Mouse (Mus musculus) heart, postnatal 0 days (tissue): ENCODE results near the gene Htra2. TPM values are rescaled to one million over a fixed set of nuclear protein-coding genes. Genes with fewer than 3 reads are reported as not detected.
A peak's percentile ranks its signal among the peaks of the same experiment; 100 is the strongest.

Experiments used
- ATAC-seq: fragments of 200-750 bp; cut with Nextera tagmentation; 2 replicates; pipeline ENCODE4 v1.8.0; 2017; ENCODE audit warnings: low read depth, moderate number of reproducible peaks, moderate library complexity; ENCODE audit not compliant: insufficient read depth
- DNase-seq: peaks from one replicate; pipeline ENCODE4 v3.0.0-alpha.2; 2016; ENCODE audit warnings: low spot score
- H3K27ac ChIP-seq: fragments of 300-500 bp; sonication (generic); 2 replicates; pipeline ENCODE4 v1.5.1; 2014; ENCODE audit warnings: low read depth, mild to moderate bottlenecking
- H3K27me3 ChIP-seq: fragments of 300-500 bp; sonication (generic); 2 replicates; pipeline ENCODE4 v1.6.1; 2014; ENCODE audit warnings: low read length, mixed read lengths; ENCODE audit not compliant: control insufficient read depth, insufficient read depth
- H3K36me3 ChIP-seq: fragments of 300-500 bp; sonication (generic); replicated peaks from 2 replicates; pipeline ENCODE4 v1.6.1; 2014; ENCODE audit warnings: low read length, mixed read lengths; ENCODE audit not compliant: control insufficient read depth, insufficient read depth
- H3K4me1 ChIP-seq: fragments of 300-500 bp; sonication (generic); 2 replicates; pipeline ENCODE4 v1.6.1; 2014; ENCODE audit warnings: antibody characterized with exemption; ENCODE audit not compliant: control insufficient read depth, insufficient read depth
- H3K4me2 ChIP-seq: fragments of 300-500 bp; sonication (generic); 2 replicates; pipeline ENCODE4 v1.6.1; 2014; ENCODE audit warnings: low read depth, mild to moderate bottlenecking, low read length, moderate library complexity
- H3K4me3 ChIP-seq: fragments of 300-500 bp; sonication (generic); 2 replicates; pipeline ENCODE4 v1.5.1; 2014; ENCODE audit warnings: low read depth, low read length
- H3K9ac ChIP-seq: fragments of 300-500 bp; sonication (generic); replicated peaks from 2 replicates; pipeline ENCODE4 v1.6.1; 2014; ENCODE audit warnings: low read depth, low read length, mixed read lengths
- H3K9me3 ChIP-seq: fragments of 300-500 bp; sonication (generic); replicated peaks from 2 replicates; pipeline ENCODE4 v1.6.1; 2016; ENCODE audit warnings: low read length; ENCODE audit not compliant: control insufficient read depth
- CTCF ChIP-seq: IDR thresholded peaks from 2 replicates; pipeline ENCODE4 v1.5.1; 2016; ENCODE audit warnings: antibody characterized with exemption, control low read depth, low read depth
- EP300 ChIP-seq: IDR thresholded peaks from 2 replicates; pipeline ENCODE4 v1.6.1; 2016; ENCODE audit warnings: antibody characterized with exemption, low read depth
- WGBS: fragments of 180-500 bp; shearing (Covaris S2); extraction: QIAGEN DNeasy Blood & Tissue Kit; methylation state at CpG from one replicate; pipeline ENCODE4 v1.1.7; 2014; 5-methylcytosine and 5-hydroxymethylcytosine counted together
- polyA plus RNA-seq: library from polyadenylated mRNA; unstranded; fragments of >200 nt; fragmentation: Nextera tagmentation; extraction: Ambion mirVana; gene quantifications from 2 replicates; pipeline ENCODE4 v1.2.1, GENCODE M21; 2015
- total RNA-seq: library from RNA; depleted of rRNA; stranded (reverse); fragments of >200 nt; gene quantifications from 2 replicates; pipeline ENCODE4 v1.2.3, GENCODE M21; 2014; ENCODE audit warnings: low replicate concordance

Htra2 gene
- total and polyA plus RNA-seq, 2 experiments from 2014 or later = 50.3 to 61.9 TPM

DNA sequence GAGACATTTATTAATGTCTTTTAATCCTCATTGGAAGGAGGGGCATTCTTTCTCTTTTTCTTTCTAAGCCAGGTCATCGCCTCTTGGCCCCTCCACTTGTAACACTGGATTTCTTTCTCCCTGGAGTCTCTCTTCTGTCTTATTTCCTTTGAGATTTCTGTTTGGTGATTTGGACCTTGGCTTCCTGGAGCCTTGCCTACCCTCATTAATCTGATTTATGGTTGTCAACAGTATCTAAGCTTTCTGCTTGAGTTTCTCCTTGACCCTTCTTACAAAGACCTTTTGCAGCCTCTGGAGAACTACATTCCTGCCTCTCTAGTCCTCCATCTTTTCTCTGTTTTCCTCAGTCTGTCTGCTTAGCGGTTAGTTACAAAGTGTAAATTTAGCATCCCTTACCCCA, 43.3 kb upstream of the Htra2 start:
- no peak for TF ChIP-seq EP300
- TF ChIP-seq CTCF = no peak
- no peak for ATAC-seq
- WGBS = 65% methylated on average over 2 of the region's 2 CpGs

DNA sequence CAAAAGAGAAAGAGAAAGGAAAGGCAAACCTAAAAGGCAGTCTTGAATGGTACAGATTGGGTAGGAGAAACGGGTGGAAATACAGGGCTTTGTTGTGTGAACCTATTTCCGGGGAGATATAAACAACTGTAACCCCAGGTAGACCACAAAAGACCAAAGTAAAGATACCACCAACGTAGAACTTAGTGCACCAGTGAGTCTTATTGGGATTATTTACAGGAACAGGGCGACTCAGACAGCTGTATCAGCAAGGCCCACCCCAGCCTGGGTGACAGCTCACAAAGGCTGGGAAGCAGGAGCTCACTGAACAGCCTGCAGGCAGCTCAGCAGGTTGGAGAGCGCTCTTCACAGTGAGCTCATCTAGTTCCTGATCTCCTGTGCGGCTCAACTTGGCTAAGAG, 40.9 kb upstream of the Htra2 start:
- 41% methylated on average over 6 of the region's 6 CpGs for WGBS
- ATAC-seq (no peak), DNase-seq (no peak)
- H3K27ac ChIP-seq = no peak overlapping the region
- no peaks in the 10 kb centered on the region for H3K36me3 ChIP-seq
- H3K9me3 ChIP-seq = no peaks in the 10 kb centered on the region
- no peak overlapping the region for H3K9ac ChIP-seq
- TF ChIP-seq CTCF (no peak), EP300 (no peak)
- H3K4me1 ChIP-seq = no peaks in the 10 kb centered on the region
- H3K4me2 ChIP-seq = no peak overlapping the region
- H3K4me3 ChIP-seq = no peak overlapping the region
- peaks cover 4% of the 10 kb centered on the region; the same call in 1 of the 2 replicates for H3K27me3 ChIP-seq

More for the DNA sequence above, 43.3 kb upstream of the Htra2 start:
- no peak overlapping the region for H3K4me3 ChIP-seq
- no peaks in the 10 kb centered on the region for H3K36me3 ChIP-seq
- 0 out of 2 replicates have a peak, but pooled peaks cover 10% of the 10 kb centered on the region for H3K4me1 ChIP-seq
- H3K4me2 ChIP-seq = no peak overlapping the region
- no peak overlapping the region for H3K27ac ChIP-seq
- no peak for DNase-seq
- H3K9me3 ChIP-seq = no peaks in the 10 kb centered on the region
- no peak overlapping the region for H3K9ac ChIP-seq
- H3K27me3 ChIP-seq = peaks cover 4% of the 10 kb centered on the region; the same call in 1 of the 2 replicates

GRCm38 (mm10) chr6:83092416-83093127, 37.5 kb upstream of the Htra2 start:
- Histone ChIP-seq H3K9me3 (no peaks in the 10 kb centered on the region), H3K27ac (peak overlapping the region; percentile 39), H3K9ac (no peak overlapping the region), H3K4me1 (0 out of 2 replicates have a peak, but pooled peaks cover 5% of the 10 kb centered on the region), H3K36me3 (no peaks in the 10 kb centered on the region), H3K4me2 (no peak overlapping the region), H3K27me3 (peaks cover 23% of the 10 kb centered on the region), H3K4me3 (no peak overlapping the region)
- DNase-seq = no peak
- no peak for TF ChIP-seq EP300
- no peak for TF ChIP-seq CTCF
- 30% methylated on average over 6 of the region's 6 CpGs for WGBS
- ATAC-seq = peak; percentile 61; the same call in 1 of the 2 replicates

DNA sequence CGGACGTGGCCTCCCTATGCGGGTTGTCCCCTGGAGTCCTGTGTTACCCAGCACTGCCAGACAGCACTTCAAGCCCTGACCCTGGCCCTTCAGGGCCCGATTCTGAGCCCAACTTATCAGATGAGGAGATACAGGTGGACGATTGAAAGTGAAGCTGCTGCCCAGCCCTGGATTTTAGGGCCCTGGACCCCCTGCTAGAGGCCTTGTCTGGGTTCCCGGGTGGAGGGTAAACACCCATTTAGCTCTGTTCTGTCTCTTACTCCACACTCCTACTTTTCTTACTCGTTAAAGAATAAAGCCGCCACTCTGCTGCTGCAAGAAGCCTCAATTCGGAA, 32.8 kb upstream of the Htra2 start:
- H3K4me3 ChIP-seq = peak overlapping the region; percentile 39
- ATAC-seq = no peak
- WGBS = 19% methylated on average over 9 of the region's 9 CpGs
- H3K27ac ChIP-seq = no peak overlapping the region
- H3K4me2 ChIP-seq = peak overlapping the region; percentile 56
- no peak for TF ChIP-seq CTCF
- no peak for TF ChIP-seq EP300
- H3K9me3 ChIP-seq = no peaks in the 10 kb centered on the region
- H3K36me3 ChIP-seq = no peaks in the 10 kb centered on the region
- H3K9ac ChIP-seq = peak overlapping the region; percentile 40; the same call in 1 of the 2 replicates
- no peak for DNase-seq
- peaks cover 66% of the 10 kb centered on the region for H3K27me3 ChIP-seq
- H3K4me1 ChIP-seq = 0 out of 2 replicates have a peak, but pooled peaks cover 15% of the 10 kb centered on the region

- Histone ChIP-seq H3K9ac (peak overlapping the region; percentile 40; the same call in 1 of the 2 replicates), H3K27me3 (peaks cover 71% of the 10 kb centered on the region), H3K9me3 (no peaks in the 10 kb centered on the region), H3K4me3 (peak overlapping the region; percentile 39), H3K36me3 (0 out of 2 replicates have a peak, but pooled peaks cover 4% of the 10 kb centered on the region), H3K4me2 (peak overlapping the region; percentile 56), H3K4me1 (0 out of 2 replicates have a peak, but pooled peaks cover 15% of the 10 kb centered on the region), H3K27ac (no peak overlapping the region)
- ATAC-seq = no peak
- no peak for DNase-seq
- WGBS = 3% methylated on average over 47 of the region's 47 CpGs
- TF ChIP-seq CTCF (no peak), EP300 (no peak)
These were observed 32.3 kb upstream of the Htra2 start for GRCm38 (mm10) chr6:83087205-83087925.
